Mouse (Mus musculus): Measurements from ENCODE around the gene Trim44.

GRCm38 (mm10) chr2:102406324-102407304 lies 1.0 kb downstream of the Trim44 start:
- no peak for TF ChIP-seq CTCF (IDR thresholded peaks at IDR 0.05; ENCODE audit: insufficient read depth, low read depth, low read length)
- no peak for TF ChIP-seq POLR2A (IDR thresholded peaks at IDR 0.05; ENCODE audit: insufficient read depth, low read depth, low read length)
